Mouse (Mus musculus): ENCODE measurements around the gene Ccnjl.
A peak's percentile ranks its signal among the peaks of the same experiment; 100 is the strongest.

Gene Ccnjl

GRCm38 (mm10) chr11:43520521-43520920 is 8.1 kb upstream of the Ccnjl start:
- no peak for DNase-seq (ENCODE audit: extremely low spot score, low spot score)

GRCm38 (mm10) chr11:43528078-43528682 is 404 bp upstream of the Ccnjl start:
- DNase-seq (ENCODE audit: extremely low spot score, low spot score), result peak; percentile 78

GRCm38 (mm10) chr11:43530043-43530442 is 1.5 kb downstream of the Ccnjl start:
- no peak for DNase-seq (ENCODE audit: extremely low spot score, low spot score)

- DNase-seq (ENCODE audit: extremely low spot score, low spot score), result no peak
Measured at GRCm38 (mm10) chr11:43531619-43532018, 3.0 kb downstream of the Ccnjl start.

GRCm38 (mm10) chr11:43537074-43537473 is 8.5 kb downstream of the Ccnjl start:
- no peak for DNase-seq (ENCODE audit: extremely low spot score, low spot score)

GRCm38 (mm10) chr11:43539863-43540262 is 11.3 kb downstream of the Ccnjl start:
- DNase-seq (ENCODE audit: extremely low spot score, low spot score), result no peak

GRCm38 (mm10) chr11:43543711-43544466 is 15.3 kb downstream of the Ccnjl start:
- DNase-seq (ENCODE audit: extremely low spot score, low spot score), result no peak

GRCm38 (mm10) chr11:43544819-43545218 is 16.2 kb downstream of the Ccnjl start:
- no peak for DNase-seq (ENCODE audit: extremely low spot score, low spot score)

- no peak for DNase-seq (ENCODE audit: extremely low spot score, low spot score)
Measured at GRCm38 (mm10) chr11:43545873-43546475, 17.4 kb downstream of the Ccnjl start.

GRCm38 (mm10) chr11:43546678-43547077 is 18.1 kb downstream of the Ccnjl start:
- DNase-seq (ENCODE audit: extremely low spot score, low spot score), result no peak

GRCm38 (mm10) chr11:43548148-43548547 is 19.6 kb downstream of the Ccnjl start:
- no peak for DNase-seq (ENCODE audit: extremely low spot score, low spot score)

- no peak for DNase-seq (ENCODE audit: extremely low spot score, low spot score)
Measured at GRCm38 (mm10) chr11:43548657-43549435, 20.3 kb downstream of the Ccnjl start.

- no peak for DNase-seq (ENCODE audit: extremely low spot score, low spot score)
Measured at GRCm38 (mm10) chr11:43549701-43550100, 21.1 kb downstream of the Ccnjl start.

GRCm38 (mm10) chr11:43551756-43552155 is 23.2 kb downstream of the Ccnjl start:
- DNase-seq (ENCODE audit: extremely low spot score, low spot score), result no peak

- DNase-seq (ENCODE audit: extremely low spot score, low spot score), result no peak
Measured at GRCm38 (mm10) chr11:43552675-43553074, 24.1 kb downstream of the Ccnjl start.

- no peak for DNase-seq (ENCODE audit: extremely low spot score, low spot score)
Measured at GRCm38 (mm10) chr11:43556538-43556937, 28.0 kb downstream of the Ccnjl start.

- no peak for DNase-seq (ENCODE audit: extremely low spot score, low spot score)
Measured at GRCm38 (mm10) chr11:43559515-43560292, 31.1 kb downstream of the Ccnjl start.

GRCm38 (mm10) chr11:43563654-43564244 is 35.2 kb downstream of the Ccnjl start:
- DNase-seq (ENCODE audit: extremely low spot score, low spot score), result no peak

- DNase-seq (ENCODE audit: extremely low spot score, low spot score), result no peak
Measured at GRCm38 (mm10) chr11:43565414-43565813, 36.8 kb downstream of the Ccnjl start.

- no peak for DNase-seq (ENCODE audit: extremely low spot score, low spot score)
Measured at GRCm38 (mm10) chr11:43565852-43566251, 37.3 kb downstream of the Ccnjl start.

- no peak for DNase-seq (ENCODE audit: extremely low spot score, low spot score)
Measured at GRCm38 (mm10) chr11:43566696-43567095, 38.1 kb downstream of the Ccnjl start.

Measured in neural tube, embryonic 10.5 days (tissue).